Mouse (Mus musculus) midbrain, postnatal 0 days (tissue): ENCODE data around the gene Ube2q1. TPM values are rescaled to one million over a fixed set of nuclear protein-coding genes. Genes with fewer than 3 reads are reported as not detected.
"Not testable (repeated sequence)": the region's sequence is repeated elsewhere in the genome, so short reads cannot be mapped to it uniquely, and the experiment has no call there.

ENCODE experiments used
- ATAC-seq: fragments of 200-750 bp; cut with Nextera tagmentation; 2 replicates; pipeline ENCODE4 v1.8.0; 2017; ENCODE audit warnings: moderate number of reproducible peaks, mild to moderate bottlenecking, moderate TSS enrichment, moderate library complexity; ENCODE audit not compliant: low FRiP score
- DNase-seq: peaks from one replicate; pipeline ENCODE4 v3.0.0-alpha.2; 2015; ENCODE audit warnings: low spot score
- H3K27ac ChIP-seq: fragments of 300-500 bp; sonication (generic); 2 replicates; pipeline ENCODE4 v1.5.1; 2014; ENCODE audit warnings: low read depth, mild to moderate bottlenecking, low read length, mixed read lengths
- H3K27me3 ChIP-seq: fragments of 300-500 bp; sonication (generic); 2 replicates; pipeline ENCODE4 v1.6.1; 2014; ENCODE audit warnings: low read length, control low read depth, mixed read lengths; ENCODE audit not compliant: insufficient read depth
- H3K36me3 ChIP-seq: fragments of 300-500 bp; sonication (generic); 2 replicates; pipeline ENCODE4 v1.6.1; 2014; ENCODE audit warnings: low read length, control low read depth, mixed read lengths; ENCODE audit not compliant: insufficient read depth
- H3K4me1 ChIP-seq: fragments of 300-500 bp; sonication (generic); 2 replicates; pipeline ENCODE4 v1.6.1; 2014; ENCODE audit warnings: mild to moderate bottlenecking, control low read depth, antibody characterized with exemption, low read length, mixed read lengths; ENCODE audit not compliant: insufficient read depth
- H3K4me2 ChIP-seq: fragments of 300-500 bp; sonication (generic); 2 replicates; pipeline ENCODE4 v1.6.1; 2014; ENCODE audit warnings: low read depth, mild to moderate bottlenecking, low read length, mixed read lengths; ENCODE audit not compliant: poor library complexity, severe bottlenecking
- H3K4me3 ChIP-seq: fragments of 300-500 bp; sonication (generic); 2 replicates; pipeline ENCODE4 v1.5.1; 2014; ENCODE audit warnings: low read depth, mild to moderate bottlenecking, low read length, moderate library complexity
- H3K9ac ChIP-seq: fragments of 300-500 bp; sonication (generic); replicated peaks from 2 replicates; pipeline ENCODE4 v1.6.1; 2014; ENCODE audit warnings: mild to moderate bottlenecking, low read length, moderate library complexity, mixed read lengths; ENCODE audit not compliant: poor library complexity, severe bottlenecking
- H3K9me3 ChIP-seq: fragments of 300-500 bp; sonication (generic); 2 replicates; pipeline ENCODE4 v1.6.1; 2016; ENCODE audit warnings: low read length, control low read depth
- CTCF ChIP-seq: IDR thresholded peaks from 2 replicates; pipeline ENCODE4 v1.5.1; 2016; ENCODE audit warnings: antibody characterized with exemption, mild to moderate bottlenecking
- WGBS: fragments of 180-500 bp; shearing (Covaris S2); extraction: QIAGEN DNeasy Blood & Tissue Kit; methylation state at CpG from one replicate; pipeline ENCODE4 v1.1.7; 2014; 5-methylcytosine and 5-hydroxymethylcytosine counted together
- polyA plus RNA-seq: library from polyadenylated mRNA; unstranded; fragments of >200 nt; fragmentation: Nextera tagmentation; extraction: Ambion mirVana; gene quantifications from 2 replicates; pipeline ENCODE4 v1.2.1, GENCODE M21; 2015
- total RNA-seq: library from RNA; depleted of rRNA; stranded (reverse); fragments of >200 nt; gene quantifications from 2 replicates; pipeline ENCODE4 v1.2.3, GENCODE M21; 2014

The Ube2q1 gene
- total and polyA plus RNA-seq, 2 experiments from 2014 or later, result 9.4 to 62.2 TPM

DNA sequence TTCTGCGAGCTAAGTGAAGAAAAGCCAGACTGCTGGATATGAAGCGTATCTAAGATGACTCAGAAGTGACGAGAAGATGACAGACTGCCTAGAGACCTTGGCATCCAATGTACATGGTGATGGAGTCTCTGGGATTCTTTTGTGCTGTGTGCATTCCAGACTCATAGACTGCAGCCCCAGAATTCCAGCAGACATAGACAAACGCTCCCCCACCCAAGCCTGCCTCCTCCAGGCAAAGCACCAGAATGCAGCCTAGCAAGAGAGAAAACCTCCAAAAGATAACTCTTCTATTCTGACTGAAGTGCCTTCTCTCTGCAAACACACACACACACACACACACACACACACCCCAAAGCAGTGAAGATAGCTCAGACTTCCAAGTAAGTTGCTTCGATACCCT, 22.3 kb downstream of the Ube2q1 start:
- WGBS, result 76% methylated on average over 5 of the region's 5 CpGs
- no peaks in the 10 kb centered on the region for H3K9me3 ChIP-seq
- peak; percentile 25; the same call in 1 of the 2 replicates for TF ChIP-seq CTCF
- no peak for ATAC-seq
- H3K27me3 ChIP-seq, result no peaks in the 10 kb centered on the region
- DNase-seq, result no peak
- H3K4me1 ChIP-seq, result no peaks in the 10 kb centered on the region
- no peak overlapping the region for H3K27ac ChIP-seq
- no peak overlapping the region for H3K4me2 ChIP-seq
- no peaks in the 10 kb centered on the region for H3K36me3 ChIP-seq
- no peak overlapping the region for H3K9ac ChIP-seq
- H3K4me3 ChIP-seq, result no peak overlapping the region

DNA sequence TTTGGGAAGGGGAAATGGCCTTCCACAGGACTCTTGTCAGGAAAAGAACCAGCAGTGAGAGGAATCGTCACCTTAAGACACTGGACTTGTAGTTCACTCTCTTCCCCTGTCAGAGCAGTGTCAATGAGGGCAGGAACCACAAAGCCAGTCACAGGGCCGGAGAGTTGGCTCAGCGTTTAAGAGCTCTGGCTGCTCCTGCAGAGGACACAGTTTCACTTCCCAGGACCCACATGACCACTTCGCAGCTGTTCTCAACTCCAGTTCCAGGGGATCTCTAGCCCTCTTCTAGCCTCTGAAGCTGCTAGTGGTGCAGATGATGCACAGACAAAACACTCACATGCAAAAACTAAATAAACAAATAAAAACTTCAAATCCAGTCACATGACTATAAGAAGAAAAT, 22.9 kb downstream of the Ube2q1 start:
- no peak overlapping the region for H3K27ac ChIP-seq
- DNase-seq, result no peak
- TF ChIP-seq CTCF, result no peak
- no peak for ATAC-seq
- no peaks in the 10 kb centered on the region for H3K4me1 ChIP-seq
- no peak overlapping the region for H3K4me3 ChIP-seq
- H3K9ac ChIP-seq, result no peak overlapping the region
- H3K27me3 ChIP-seq, result no peaks in the 10 kb centered on the region
- WGBS, result 59% methylated on average over 4 of the region's 4 CpGs
- H3K9me3 ChIP-seq, result no peaks in the 10 kb centered on the region
- H3K4me2 ChIP-seq, result no peak overlapping the region
- H3K36me3 ChIP-seq, result no peaks in the 10 kb centered on the region

DNA sequence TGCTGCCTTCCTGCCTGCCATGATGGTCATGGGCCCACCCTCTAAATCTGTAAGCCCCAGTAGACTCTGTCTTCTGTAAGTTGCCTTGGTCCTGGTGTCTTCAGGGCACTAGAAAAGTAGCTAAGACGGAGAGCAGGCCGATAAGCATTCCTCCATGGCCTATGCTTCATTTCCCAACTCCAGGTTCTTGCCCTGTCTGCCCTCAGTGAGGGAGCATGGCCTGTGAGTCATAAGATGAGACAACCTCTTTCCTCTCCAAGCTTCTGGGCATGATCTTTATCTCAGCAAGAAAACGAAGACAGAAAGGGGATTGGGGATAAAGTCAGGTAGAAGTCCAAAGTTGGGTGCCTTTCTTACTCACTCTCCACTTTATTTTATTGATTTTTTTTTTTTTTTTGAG, 25.1 kb downstream of the Ube2q1 start:
- 82% methylated on average over 3 of the region's 3 CpGs for WGBS
- DNase-seq (no peak), ATAC-seq (no peak)
- TF ChIP-seq CTCF, result no peak
- Histone ChIP-seq H3K27me3 (no peaks in the 10 kb centered on the region), H3K36me3 (no peaks in the 10 kb centered on the region), H3K4me2 (no peak overlapping the region), H3K9ac (no peak overlapping the region), H3K27ac (no peak overlapping the region), H3K4me1 (no peaks in the 10 kb centered on the region), H3K9me3 (no peaks in the 10 kb centered on the region), H3K4me3 (no peak overlapping the region)

DNA sequence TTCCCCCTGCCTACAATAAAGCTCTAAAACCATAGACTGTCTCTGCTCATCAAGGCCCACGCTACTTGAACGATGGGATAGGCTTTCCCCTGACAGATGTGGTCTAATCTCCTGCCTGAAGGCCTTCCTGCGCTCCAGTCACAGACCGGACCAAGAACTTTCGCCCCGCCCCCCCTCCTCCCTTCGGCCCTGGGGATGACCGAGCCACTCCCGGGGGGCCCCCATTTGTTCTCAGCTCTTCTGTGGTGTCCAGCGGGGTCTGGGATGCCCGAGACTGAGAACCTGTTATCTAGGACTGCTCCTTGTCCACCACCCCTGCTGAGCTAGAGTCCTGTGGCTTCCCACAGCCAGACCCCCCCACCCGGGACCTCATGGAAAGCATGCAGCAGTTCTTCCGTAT, 26.1 kb downstream of the Ube2q1 start:
- Histone ChIP-seq H3K9me3 (no peaks in the 10 kb centered on the region), H3K9ac (no peak overlapping the region), H3K4me2 (no peak overlapping the region), H3K27ac (no peak overlapping the region), H3K4me3 (no peak overlapping the region), H3K36me3 (no peaks in the 10 kb centered on the region), H3K27me3 (no peaks in the 10 kb centered on the region), H3K4me1 (no peaks in the 10 kb centered on the region)
- no peak for ATAC-seq
- TF ChIP-seq CTCF, result no peak
- DNase-seq, result no peak
- 4% methylated on average over 13 of the region's 13 CpGs for WGBS

DNA sequence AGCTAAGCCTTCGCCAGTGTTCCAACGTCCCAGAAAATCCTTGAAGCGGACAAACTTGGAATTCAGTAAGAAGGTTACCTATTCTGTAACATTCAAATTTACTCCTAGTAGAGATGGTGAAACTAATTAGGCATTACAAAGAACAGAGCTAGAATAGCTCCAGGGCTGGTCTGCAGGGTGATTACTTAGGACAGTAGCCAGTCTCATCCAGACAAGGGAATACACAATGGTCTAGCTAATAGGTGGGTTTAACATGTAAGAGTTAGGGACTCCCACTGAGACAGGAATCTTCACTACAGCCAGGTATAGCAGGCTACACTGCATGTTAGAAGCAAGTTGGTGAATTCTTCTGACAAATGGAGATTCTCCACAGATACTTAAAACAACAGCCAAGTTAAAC, 26.7 kb downstream of the Ube2q1 start:
- DNase-seq, H3K9ac ChIP-seq, H3K27me3 ChIP-seq, H3K4me1 ChIP-seq, ATAC-seq, H3K27ac ChIP-seq, H3K9me3 ChIP-seq, H3K4me2 ChIP-seq, H3K4me3 ChIP-seq, H3K36me3 ChIP-seq: not testable (repeated sequence)
- 39% methylated on average over 3 of the region's 3 CpGs for WGBS

DNA sequence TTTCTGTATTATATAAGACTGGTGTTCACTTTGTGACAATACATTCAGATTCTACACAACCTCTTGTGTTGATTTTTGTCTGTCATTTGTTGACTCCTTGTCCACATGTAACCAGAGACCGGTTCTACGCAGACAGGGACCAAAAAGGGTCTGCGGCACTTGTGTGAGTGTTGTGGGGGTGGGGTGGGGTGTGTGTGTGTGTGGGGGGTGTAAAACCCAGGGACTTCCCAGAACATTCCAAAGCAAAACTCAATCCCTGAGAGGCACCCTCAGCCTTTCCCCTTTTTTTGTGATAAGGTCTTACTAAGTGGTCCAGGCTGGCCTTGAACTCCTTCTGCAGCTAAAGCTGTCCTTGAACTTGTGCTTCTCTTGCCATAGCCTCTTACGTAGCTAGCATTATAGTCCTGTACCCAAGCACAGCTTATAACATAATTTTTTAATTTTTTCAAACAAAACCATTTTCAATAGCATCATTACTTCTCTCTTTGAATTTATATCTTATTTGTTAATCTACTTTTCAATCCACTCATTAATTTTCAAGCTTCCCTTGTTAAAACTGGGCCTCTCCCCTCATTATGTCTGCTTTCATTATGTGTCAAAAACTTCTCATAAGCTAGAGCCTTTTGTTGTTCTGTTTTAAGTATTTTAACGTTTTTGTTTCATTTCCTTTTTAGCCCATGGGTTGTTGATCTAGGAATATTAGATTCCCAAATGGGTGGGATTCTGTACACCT, 27.5 kb downstream of the Ube2q1 start:
- no peaks in the 10 kb centered on the region for H3K27me3 ChIP-seq
- H3K4me2 ChIP-seq, result no peak overlapping the region
- no peak for TF ChIP-seq CTCF
- H3K27ac ChIP-seq, result no peak overlapping the region
- H3K36me3 ChIP-seq, result no peaks in the 10 kb centered on the region
- no peak overlapping the region for H3K9ac ChIP-seq
- no peaks in the 10 kb centered on the region for H3K9me3 ChIP-seq
- no peaks in the 10 kb centered on the region for H3K4me1 ChIP-seq
- WGBS, result 67% methylated on average over 5 of the region's 5 CpGs
- DNase-seq (no peak), ATAC-seq (no peak)
- H3K4me3 ChIP-seq, result no peak overlapping the region
